Mouse (Mus musculus) heart, embryonic 13.5 days (tissue): Measurements from ENCODE around the gene Strn3. TPM values are rescaled to one million over a fixed set of nuclear protein-coding genes. Genes with fewer than 3 reads are reported as not detected.

Experiments
- ATAC-seq: fragments of 200-750 bp; cut with Nextera tagmentation; 2 replicates; pipeline ENCODE4 v1.8.0; 2017; ENCODE audit warnings: moderate TSS enrichment; ENCODE audit not compliant: insufficient number of reproducible peaks, low FRiP score, low TSS enrichment; ENCODE audit errors: extremely low read depth
- H3K27ac ChIP-seq: fragments of 300-500 bp; sonication (generic); replicated peaks from 2 replicates; pipeline ENCODE4 v1.5.1; 2015; ENCODE audit warnings: moderate library complexity, mild to moderate bottlenecking, inconsistent platforms
- H3K27me3 ChIP-seq: fragments of 300-500 bp; sonication (generic); replicated peaks from 2 replicates; pipeline ENCODE4 v1.6.1; 2015; ENCODE audit warnings: mild to moderate bottlenecking, inconsistent platforms
- H3K36me3 ChIP-seq: fragments of 300-500 bp; sonication (generic); 2 replicates; pipeline ENCODE4 v1.6.1; 2015; ENCODE audit warnings: mild to moderate bottlenecking, inconsistent platforms
- H3K4me1 ChIP-seq: fragments of 300-500 bp; sonication (generic); 2 replicates; pipeline ENCODE4 v1.6.1; 2015; ENCODE audit warnings: inconsistent platforms
- H3K4me2 ChIP-seq: fragments of 300-500 bp; sonication (generic); 2 replicates; pipeline ENCODE4 v1.6.1; 2015; ENCODE audit warnings: inconsistent platforms, mild to moderate bottlenecking, moderate library complexity
- H3K4me3 ChIP-seq: fragments of 300-500 bp; sonication (generic); 2 replicates; pipeline ENCODE4 v1.5.1; 2015; ENCODE audit warnings: moderate library complexity, mild to moderate bottlenecking, inconsistent platforms
- H3K9ac ChIP-seq: fragments of 300-500 bp; sonication (generic); 2 replicates; pipeline ENCODE4 v1.6.1; 2015; ENCODE audit warnings: inconsistent platforms, mild to moderate bottlenecking, moderate library complexity
- H3K9me3 ChIP-seq: fragments of 300-500 bp; sonication (generic); 2 replicates; pipeline ENCODE4 v1.6.1; 2016; ENCODE audit warnings: inconsistent platforms
- WGBS: fragments of 180-500 bp; shearing (Covaris S2); methylation state at CpG from one replicate; pipeline ENCODE4 v1.1.7; 2015; ENCODE audit warnings: mixed read lengths; 5-methylcytosine and 5-hydroxymethylcytosine counted together
- polyA plus RNA-seq: library from polyadenylated mRNA; unstranded; fragments of >200 nt; fragmentation: Nextera tagmentation; extraction: Ambion mirVana; gene quantifications from 2 replicates; pipeline ENCODE4 v1.2.1, GENCODE M21; 2015

The Strn3 gene
- polyA plus RNA-seq, 1 experiment from 2014 or later = 37.3 TPM

DNA sequence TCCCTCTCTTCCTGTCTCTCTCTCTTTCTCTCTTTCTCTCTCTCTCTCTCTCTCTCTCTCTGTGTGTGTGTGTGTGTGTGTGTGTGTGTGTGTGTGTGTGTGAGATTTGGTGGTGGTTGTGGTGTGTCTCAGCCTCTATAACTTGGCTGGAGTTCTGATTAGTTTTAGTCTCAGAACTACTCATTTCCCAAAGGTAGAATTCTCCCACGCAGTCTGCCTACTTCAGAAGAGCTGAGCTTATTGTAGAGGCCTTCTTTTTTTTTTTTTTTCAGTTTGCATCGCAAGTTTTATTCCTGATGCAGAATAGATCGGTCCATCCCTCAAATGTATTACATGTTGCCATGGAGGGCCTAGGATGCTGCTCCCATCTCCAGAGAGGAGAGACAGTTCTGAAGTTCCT, 18.0 kb upstream of the Strn3 start:
- H3K36me3 ChIP-seq = no peaks in the 10 kb centered on the region
- ATAC-seq = no peak
- no peaks in the 10 kb centered on the region for H3K27me3 ChIP-seq
- H3K4me1 ChIP-seq = peaks cover 27% of the 10 kb centered on the region
- no peaks in the 10 kb centered on the region for H3K9me3 ChIP-seq
- H3K27ac ChIP-seq = peak overlapping the region; percentile 65
- H3K9ac ChIP-seq = no peak overlapping the region
- WGBS = 65% methylated on average over 3 of the region's 3 CpGs
- no peak overlapping the region for H3K4me3 ChIP-seq
- H3K4me2 ChIP-seq = no peak overlapping the region

DNA sequence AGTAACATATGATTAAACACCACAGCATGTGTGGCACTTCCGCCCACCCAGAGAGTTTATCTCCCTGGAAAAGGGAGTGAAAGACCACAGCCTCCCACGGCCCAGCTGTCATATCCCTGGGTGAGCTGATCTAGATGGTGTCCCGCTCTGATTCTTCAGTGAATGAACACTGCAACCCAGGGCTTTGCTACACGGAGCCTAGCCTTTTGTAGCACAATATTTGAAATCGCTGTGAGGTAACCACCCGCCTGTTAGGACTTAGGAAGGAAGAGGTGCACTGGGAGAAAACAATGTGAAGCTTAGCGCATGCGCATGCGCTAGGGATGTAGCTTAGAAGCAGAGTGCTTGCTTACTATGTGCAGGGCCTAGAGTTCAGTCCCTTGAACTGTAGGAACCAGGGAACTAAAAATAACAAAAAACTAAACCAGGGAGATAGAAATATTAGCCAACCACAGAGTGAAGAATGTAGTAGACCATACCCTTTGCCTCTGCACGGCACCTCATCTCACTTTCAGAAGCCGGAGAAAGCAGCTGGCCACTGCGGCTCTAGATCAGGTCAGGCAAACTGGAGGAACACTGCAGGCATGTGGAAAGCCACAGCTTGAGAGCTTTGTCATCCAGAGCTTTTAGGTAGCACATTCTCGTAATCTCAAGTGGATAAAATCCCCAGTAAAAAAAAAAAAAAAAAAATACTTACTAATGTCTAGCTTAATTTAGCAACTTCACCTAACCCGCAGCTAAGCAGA, 17.4 kb upstream of the Strn3 start:
- no peak; the same call in 1 of the 2 replicates for ATAC-seq
- H3K4me1 ChIP-seq = peaks cover 32% of the 10 kb centered on the region
- no peak overlapping the region for H3K9ac ChIP-seq
- 44% methylated on average over 14 of the region's 14 CpGs for WGBS
- H3K27ac ChIP-seq = peak overlapping the region; percentile 65
- H3K9me3 ChIP-seq = no peaks in the 10 kb centered on the region
- no peaks in the 10 kb centered on the region for H3K36me3 ChIP-seq
- peak overlapping the region; percentile 26; the same call in 1 of the 2 replicates for H3K4me2 ChIP-seq
- H3K4me3 ChIP-seq = no peak overlapping the region
- no peaks in the 10 kb centered on the region for H3K27me3 ChIP-seq

DNA sequence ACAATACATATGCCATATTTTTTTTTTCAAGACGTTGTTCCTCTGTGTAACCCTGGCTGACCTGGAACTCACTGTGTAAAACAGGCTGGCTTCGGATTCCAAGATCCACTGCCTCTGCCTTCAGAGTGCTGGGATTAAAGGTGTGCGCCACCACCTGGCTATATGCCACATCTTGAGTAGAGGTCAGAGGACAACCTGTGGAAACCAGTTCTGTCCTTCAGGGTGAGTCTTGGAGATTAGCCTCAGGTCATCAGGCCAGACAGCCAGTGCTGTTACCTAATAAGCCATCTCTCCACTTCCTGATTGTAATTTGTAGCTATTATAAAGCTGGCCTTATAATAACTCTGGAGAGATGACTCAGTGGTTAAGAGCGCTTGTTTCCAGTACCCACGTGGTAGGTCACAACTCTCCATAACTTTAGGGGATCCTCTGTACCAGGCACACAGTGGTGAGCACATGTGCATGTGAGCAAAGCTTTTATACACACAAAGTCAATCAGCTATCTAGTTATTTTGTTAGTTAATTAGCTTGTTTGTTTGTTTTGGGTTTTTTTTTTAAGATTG, 15.1 kb upstream of the Strn3 start:
- H3K27me3 ChIP-seq = no peaks in the 10 kb centered on the region
- no peak overlapping the region for H3K4me3 ChIP-seq
- H3K4me2 ChIP-seq = no peak overlapping the region
- no peak overlapping the region for H3K9ac ChIP-seq
- no peak for ATAC-seq
- peaks cover 3% of the 10 kb centered on the region; the same call in 1 of the 2 replicates for H3K9me3 ChIP-seq
- no peak overlapping the region for H3K27ac ChIP-seq
- no peaks in the 10 kb centered on the region for H3K36me3 ChIP-seq
- peaks cover 33% of the 10 kb centered on the region for H3K4me1 ChIP-seq
- 81% methylated on average over 5 of the region's 5 CpGs for WGBS

DNA sequence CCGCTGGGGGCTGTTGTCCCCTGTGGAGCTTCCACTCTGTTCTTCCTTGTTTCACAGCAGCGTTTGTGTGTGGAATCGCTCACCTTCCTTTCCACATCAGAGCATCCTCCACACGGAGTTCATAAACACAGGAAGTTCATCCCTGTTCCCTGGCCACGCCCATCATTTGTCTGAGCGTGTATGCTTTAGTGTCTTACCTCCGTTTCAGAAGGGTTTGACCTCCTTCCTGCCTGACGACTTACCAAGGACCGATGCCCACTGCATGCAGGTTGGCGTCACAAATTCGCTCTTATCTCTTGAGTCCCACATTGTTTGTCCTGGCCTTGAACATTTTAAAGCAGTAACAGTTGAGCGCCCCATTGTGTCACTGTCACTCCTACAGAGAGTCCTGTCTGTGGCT, 14.1 kb upstream of the Strn3 start:
- ATAC-seq = no peak
- Histone ChIP-seq H3K27me3 (no peaks in the 10 kb centered on the region), H3K9ac (no peak overlapping the region), H3K4me3 (no peak overlapping the region), H3K4me2 (no peak overlapping the region), H3K36me3 (no peaks in the 10 kb centered on the region), H3K9me3 (peaks cover 4% of the 10 kb centered on the region; the same call in 1 of the 2 replicates), H3K4me1 (peaks cover 33% of the 10 kb centered on the region), H3K27ac (no peak overlapping the region)
- 63% methylated on average over 12 of the region's 12 CpGs for WGBS

DNA sequence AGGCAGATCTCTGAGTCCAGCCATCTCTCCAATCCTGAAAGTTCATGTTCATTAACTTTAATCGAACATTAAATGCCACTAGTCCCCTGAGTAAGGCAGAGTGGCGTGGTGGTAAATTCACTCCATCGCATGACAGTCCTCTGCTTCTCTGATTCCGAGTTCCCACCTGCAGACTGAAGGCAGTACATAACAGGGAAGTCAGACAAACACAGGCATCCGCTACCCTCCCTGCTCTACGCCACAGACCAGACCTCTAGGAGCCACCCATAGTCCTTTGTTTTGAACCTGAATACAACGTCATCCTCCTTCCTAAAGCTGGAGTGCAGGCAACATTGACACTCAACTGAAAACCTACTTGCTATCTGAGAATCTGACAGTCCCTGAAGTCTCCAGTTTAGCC, 12.9 kb upstream of the Strn3 start:
- H3K9ac ChIP-seq = no peak overlapping the region

DNA sequence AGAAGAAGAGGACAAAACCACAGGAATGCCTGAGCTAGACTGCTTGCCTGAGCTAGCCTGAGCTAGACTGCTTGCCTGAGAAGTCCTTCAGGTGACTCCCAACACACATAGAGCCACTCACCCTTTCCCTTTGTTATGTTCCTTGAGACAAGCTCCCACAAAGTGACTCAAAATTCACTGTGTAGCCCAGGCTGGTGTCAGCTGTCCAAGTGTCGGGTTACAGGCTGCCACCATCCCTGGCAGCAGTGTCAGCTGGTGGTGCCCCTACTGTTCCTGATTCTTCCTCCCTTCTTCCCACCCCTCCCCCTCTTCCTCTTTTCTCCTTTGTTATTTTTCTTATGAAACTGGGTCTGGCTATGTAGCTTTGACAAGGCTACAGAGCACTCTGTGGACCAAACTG, 12.2 kb upstream of the Strn3 start:
- Histone ChIP-seq H3K4me2 (no peak overlapping the region), H3K27me3 (no peaks in the 10 kb centered on the region), H3K9me3 (peaks cover 4% of the 10 kb centered on the region; the same call in 1 of the 2 replicates), H3K4me3 (no peak overlapping the region), H3K9ac (no peak overlapping the region), H3K4me1 (peaks cover 31% of the 10 kb centered on the region), H3K36me3 (no peaks in the 10 kb centered on the region), H3K27ac (no peak overlapping the region)
- WGBS = 52% methylated on average over 1 of the region's 1 CpGs
- no peak for ATAC-seq

More for the DNA sequence above, 12.9 kb upstream of the Strn3 start:
- no peaks in the 10 kb centered on the region for H3K27me3 ChIP-seq
- 64% methylated on average over 7 of the region's 7 CpGs for WGBS
- ATAC-seq = no peak
- H3K4me1 ChIP-seq = peaks cover 35% of the 10 kb centered on the region
- H3K27ac ChIP-seq = no peak overlapping the region
- peaks cover 4% of the 10 kb centered on the region; the same call in 1 of the 2 replicates for H3K9me3 ChIP-seq
- H3K36me3 ChIP-seq = no peaks in the 10 kb centered on the region
- H3K4me3 ChIP-seq = no peak overlapping the region
- H3K4me2 ChIP-seq = no peak overlapping the region

DNA sequence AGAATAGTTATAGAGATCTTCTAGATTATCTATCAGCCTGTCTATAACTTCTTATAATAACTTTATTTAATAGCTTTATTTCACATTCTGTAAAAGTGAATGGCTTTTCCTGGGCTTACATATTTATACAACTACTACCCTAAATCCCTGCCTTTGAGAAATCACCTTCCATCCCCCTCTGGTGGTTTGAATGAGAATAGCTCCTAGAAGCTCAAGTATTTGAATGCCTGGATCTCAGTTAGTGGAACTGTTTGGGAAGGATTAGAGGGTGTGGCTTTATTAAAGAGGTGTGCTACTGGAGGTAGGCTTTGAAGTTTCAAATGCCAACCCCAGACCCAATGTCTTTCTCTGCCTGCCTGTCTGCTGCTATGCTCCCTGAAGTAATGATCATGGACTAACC, 10.0 kb upstream of the Strn3 start:
- Histone ChIP-seq H3K9me3 (peaks cover 4% of the 10 kb centered on the region; the same call in 1 of the 2 replicates), H3K9ac (no peak overlapping the region), H3K27ac (no peak overlapping the region), H3K4me1 (peaks cover 28% of the 10 kb centered on the region), H3K27me3 (no peaks in the 10 kb centered on the region), H3K4me3 (no peak overlapping the region), H3K4me2 (no peak overlapping the region), H3K36me3 (no peaks in the 10 kb centered on the region)
- ATAC-seq = no peak

DNA sequence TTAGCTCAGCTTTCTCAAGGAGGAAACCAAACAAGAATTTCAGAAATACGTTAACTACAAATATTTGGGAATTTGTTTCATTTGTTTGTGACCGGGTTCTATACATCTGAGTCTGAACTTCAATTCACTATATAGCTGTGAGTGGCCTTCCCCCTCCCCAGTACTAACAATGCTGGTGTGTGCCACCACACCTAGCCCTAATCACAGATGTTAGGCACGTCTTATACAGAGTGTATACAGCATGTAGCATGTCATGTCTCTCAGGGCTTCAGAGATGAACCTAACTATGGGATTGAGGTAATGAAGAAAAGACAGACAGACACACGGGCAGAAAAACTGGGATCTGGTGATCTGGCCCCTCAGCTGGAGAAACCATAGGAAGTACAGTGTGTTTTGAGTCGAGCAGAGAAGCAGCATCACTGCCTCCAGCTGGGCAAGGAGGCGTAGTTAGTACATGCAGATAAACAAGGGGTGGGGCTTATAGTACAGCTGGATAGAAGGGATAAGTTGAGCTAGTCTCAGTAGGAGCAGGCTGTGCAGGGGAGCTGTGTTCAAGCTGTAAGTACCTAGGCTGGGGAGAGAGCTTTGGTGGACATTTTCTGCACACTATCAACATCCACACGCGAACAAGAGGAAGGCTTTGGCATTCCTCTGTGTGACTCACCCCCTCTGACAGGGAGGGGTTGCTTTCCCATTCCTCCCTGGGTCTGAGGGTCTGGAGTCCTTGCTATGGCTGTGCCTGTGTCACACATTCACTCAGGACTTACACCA, 8.1 kb upstream of the Strn3 start:
- H3K27me3 ChIP-seq = no peaks in the 10 kb centered on the region
- ATAC-seq = peak; percentile 52; the same call in 1 of the 2 replicates
- H3K9me3 ChIP-seq = peaks cover 4% of the 10 kb centered on the region; the same call in 1 of the 2 replicates
- H3K4me3 ChIP-seq = no peak overlapping the region
- no peaks in the 10 kb centered on the region for H3K36me3 ChIP-seq
- peak overlapping the region; percentile 45 for H3K4me2 ChIP-seq
- peaks cover 42% of the 10 kb centered on the region for H3K4me1 ChIP-seq
- peak overlapping the region; percentile 69 for H3K27ac ChIP-seq
- H3K9ac ChIP-seq = peak overlapping the region; percentile 54; the same call in 1 of the 2 replicates
- 34% methylated on average over 8 of the region's 8 CpGs for WGBS

DNA sequence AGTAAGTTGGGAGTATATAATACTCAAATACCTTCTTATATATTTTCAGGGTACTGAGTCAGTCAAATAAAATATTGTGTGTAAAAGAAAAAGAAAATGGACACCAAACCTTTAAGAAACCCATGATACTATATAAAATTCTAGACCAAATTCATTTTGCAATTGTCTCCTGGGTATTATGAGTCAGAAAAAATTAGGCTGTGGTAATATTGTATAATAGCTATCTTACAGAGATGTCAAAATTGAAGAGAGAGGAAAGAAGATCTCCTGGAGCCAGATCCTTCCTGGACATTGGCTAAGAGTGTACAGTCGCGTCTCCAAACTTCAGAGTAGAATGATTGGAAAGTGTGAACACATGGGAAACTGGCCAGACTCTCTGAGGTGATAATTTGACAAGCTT, 4.5 kb upstream of the Strn3 start:
- H3K4me3 ChIP-seq = no peak overlapping the region
- no peak overlapping the region for H3K9ac ChIP-seq
- ATAC-seq = no peak
- no peaks in the 10 kb centered on the region for H3K27me3 ChIP-seq
- no peak overlapping the region for H3K4me2 ChIP-seq
- WGBS = 36% methylated on average over 2 of the region's 2 CpGs
- H3K27ac ChIP-seq = no peak overlapping the region
- H3K4me1 ChIP-seq = peaks cover 47% of the 10 kb centered on the region
- no peaks in the 10 kb centered on the region for H3K9me3 ChIP-seq
- H3K36me3 ChIP-seq = no peaks in the 10 kb centered on the region

DNA sequence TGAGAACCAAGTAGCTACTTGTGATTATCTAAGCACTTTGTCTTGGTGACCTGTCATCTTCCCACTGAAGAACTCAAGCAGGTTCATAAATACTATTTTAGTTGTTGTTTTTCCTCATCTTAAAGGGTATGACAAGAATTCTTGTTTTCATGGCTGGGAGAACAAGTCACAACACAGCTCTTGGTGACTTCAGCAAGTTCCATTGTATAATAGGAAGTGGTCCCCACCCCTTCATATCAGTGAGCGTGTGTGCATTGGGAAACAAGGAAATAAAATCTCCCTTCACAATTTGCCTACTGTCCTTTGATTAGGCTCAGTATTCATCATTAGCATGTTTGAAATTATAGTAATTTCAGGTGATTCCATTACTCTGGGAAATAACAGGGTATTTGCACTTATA, 3.3 kb upstream of the Strn3 start:
- 73% methylated on average over 1 of the region's 1 CpGs for WGBS
- H3K4me3 ChIP-seq = no peak overlapping the region
- H3K9ac ChIP-seq = no peak overlapping the region
- H3K4me2 ChIP-seq = no peak overlapping the region
- no peaks in the 10 kb centered on the region for H3K27me3 ChIP-seq
- H3K36me3 ChIP-seq = no peaks in the 10 kb centered on the region
- peaks cover 38% of the 10 kb centered on the region for H3K4me1 ChIP-seq
- peak overlapping the region; percentile 50; the same call in 1 of the 2 replicates for H3K27ac ChIP-seq
- H3K9me3 ChIP-seq = no peaks in the 10 kb centered on the region
- no peak for ATAC-seq

DNA sequence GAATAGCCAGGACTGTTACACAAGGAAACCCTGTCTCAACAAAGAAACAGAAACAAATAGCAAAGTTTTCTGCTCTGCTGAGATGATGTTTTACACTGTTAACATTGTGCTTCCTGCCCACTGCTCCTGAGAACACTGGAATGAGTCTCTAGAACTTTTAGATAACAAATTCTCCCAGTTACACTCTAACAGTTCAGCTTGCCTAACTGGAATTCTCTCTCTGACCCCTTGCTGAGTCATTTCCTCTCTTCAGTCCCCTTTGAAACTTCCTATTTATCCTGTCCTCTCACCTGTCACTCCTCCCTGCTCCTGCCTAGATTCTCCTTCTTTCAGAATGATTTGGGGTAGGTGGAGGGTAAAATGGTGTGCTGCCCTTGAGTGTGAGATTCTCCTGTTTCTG, 2.4 kb upstream of the Strn3 start:
- Histone ChIP-seq H3K27me3 (no peaks in the 10 kb centered on the region), H3K4me3 (no peak overlapping the region), H3K4me2 (no peak overlapping the region), H3K36me3 (no peaks in the 10 kb centered on the region), H3K4me1 (peaks cover 38% of the 10 kb centered on the region), H3K9ac (peak overlapping the region; percentile 19; the same call in 1 of the 2 replicates), H3K9me3 (no peaks in the 10 kb centered on the region), H3K27ac (peak overlapping the region; percentile 82)
- ATAC-seq = no peak
